Mouse (Mus musculus): Measurements from ENCODE around the gene Borcs6.

The Borcs6 gene

GRCm38 (mm10) chr11:69050748-69051147 lies 8.8 kb upstream of the Borcs6 start:
- no peak for DNase-seq

- no peak for DNase-seq
These were observed 7.7 kb upstream of the Borcs6 start for GRCm38 (mm10) chr11:69051771-69052170.

- DNase-seq, result no peak
These were observed 6.6 kb upstream of the Borcs6 start for GRCm38 (mm10) chr11:69052824-69053421.

GRCm38 (mm10) chr11:69053848-69054247 lies 5.7 kb upstream of the Borcs6 start:
- no peak for DNase-seq

GRCm38 (mm10) chr11:69058265-69058664 lies 1.3 kb upstream of the Borcs6 start:
- no peak for DNase-seq

- no peak for DNase-seq
These were observed 674 bp upstream of the Borcs6 start for GRCm38 (mm10) chr11:69058729-69059356.

GRCm38 (mm10) chr11:69059975-69060411 lies 476 bp downstream of the Borcs6 start:
- no peak for DNase-seq

GRCm38 (mm10) chr11:69060448-69061254 lies 1.1 kb downstream of the Borcs6 start:
- peak; percentile 47 to 55 for DNase-seq

- no peak for DNase-seq
These were observed 1.9 kb downstream of the Borcs6 start for GRCm38 (mm10) chr11:69061255-69061912.

GRCm38 (mm10) chr11:69062194-69062760 lies 2.8 kb downstream of the Borcs6 start:
- DNase-seq, result peak; percentile 67 to 80

GRCm38 (mm10) chr11:69062761-69063224 lies 3.3 kb downstream of the Borcs6 start:
- DNase-seq, result peak; percentile 93 to 97

- DNase-seq, result peak; percentile 77 to 92
These were observed 4.1 kb downstream of the Borcs6 start for GRCm38 (mm10) chr11:69063413-69064201.

- DNase-seq, result no peak
These were observed 5.0 kb downstream of the Borcs6 start for GRCm38 (mm10) chr11:69064259-69065133.

- no peak for DNase-seq
These were observed 5.9 kb downstream of the Borcs6 start for GRCm38 (mm10) chr11:69065394-69065925.

GRCm38 (mm10) chr11:69066163-69066861 lies 6.8 kb downstream of the Borcs6 start:
- peak; percentile 30 to 54 for DNase-seq

- peak; percentile 87 to 91 for DNase-seq
These were observed 7.4 kb downstream of the Borcs6 start for GRCm38 (mm10) chr11:69066956-69067355.

- DNase-seq, result peak; percentile 18 to 57
These were observed 8.1 kb downstream of the Borcs6 start for GRCm38 (mm10) chr11:69067601-69068000.

- DNase-seq, result no peak
These were observed 10.6 kb downstream of the Borcs6 start for GRCm38 (mm10) chr11:69070093-69070492.

- DNase-seq, result peak; percentile 95 to 96
These were observed 11.2 kb downstream of the Borcs6 start, which contains the start of gene Tmem107 for GRCm38 (mm10) chr11:69070590-69071222. Gene Tmem107, plus strand, starts transcription at chr11:69070806.
